Mouse (Mus musculus) hindbrain, embryonic 11.5 days (tissue): ENCODE results near the gene Eif6. TPM values are rescaled to one million over a fixed set of nuclear protein-coding genes. Genes with fewer than 3 reads are reported as not detected.

ENCODE experiments used
- ATAC-seq: fragments of 200-750 bp; cut with Nextera tagmentation; 2 replicates; pipeline ENCODE4 v1.8.0; 2017; ENCODE audit warnings: mild to moderate bottlenecking, moderate TSS enrichment, moderate library complexity; ENCODE audit not compliant: low FRiP score
- DNase-seq: peaks from one replicate; pipeline ENCODE4 v3.0.0-alpha.2; 2015; ENCODE audit warnings: low spot score
- H3K27ac ChIP-seq: fragments of 300-500 bp; sonication (generic); 2 replicates; pipeline ENCODE4 v1.5.1; 2014; ENCODE audit warnings: mild to moderate bottlenecking, low read depth, low read length
- H3K27me3 ChIP-seq: fragments of 300-500 bp; sonication (generic); 2 replicates; pipeline ENCODE4 v1.6.1; 2014; ENCODE audit warnings: mild to moderate bottlenecking, low read length, moderate library complexity, mixed read lengths; ENCODE audit not compliant: control insufficient read depth, insufficient read depth
- H3K36me3 ChIP-seq: fragments of 300-500 bp; sonication (generic); 2 replicates; pipeline ENCODE4 v1.6.1; 2014; ENCODE audit warnings: mild to moderate bottlenecking, low read length, moderate library complexity, mixed read lengths; ENCODE audit not compliant: control insufficient read depth, insufficient read depth
- H3K4me1 ChIP-seq: fragments of 300-500 bp; sonication (generic); replicated peaks from 2 replicates; pipeline ENCODE4 v1.6.1; 2014; ENCODE audit warnings: low read length, mixed read lengths; ENCODE audit not compliant: control insufficient read depth, insufficient read depth
- H3K4me2 ChIP-seq: fragments of 300-500 bp; sonication (generic); replicated peaks from 2 replicates; pipeline ENCODE4 v1.6.1; 2014; ENCODE audit warnings: mild to moderate bottlenecking, low read depth, low read length
- H3K4me3 ChIP-seq: fragments of 300-500 bp; sonication (generic); 2 replicates; pipeline ENCODE4 v1.5.1; 2014; ENCODE audit warnings: low read depth, low read length
- H3K9ac ChIP-seq: fragments of 300-500 bp; sonication (generic); 2 replicates; pipeline ENCODE4 v1.6.1; 2014; ENCODE audit warnings: low read depth, low read length
- H3K9me3 ChIP-seq: fragments of 300-500 bp; sonication (generic); 2 replicates; pipeline ENCODE4 v1.6.1; 2016; ENCODE audit warnings: low read length; ENCODE audit not compliant: control insufficient read depth
- WGBS: fragments of 180-500 bp; shearing (Covaris S2); extraction: QIAGEN DNeasy Blood & Tissue Kit; methylation state at CpG from one replicate; pipeline ENCODE4 v1.1.7; 2014; 5-methylcytosine and 5-hydroxymethylcytosine counted together
- polyA plus RNA-seq: library from polyadenylated mRNA; unstranded; fragments of >200 nt; fragmentation: Nextera tagmentation; extraction: Ambion mirVana; gene quantifications from 2 replicates; pipeline ENCODE4 v1.2.1, GENCODE M21; 2014

Eif6 gene
- polyA plus RNA-seq, 1 experiment from 2014 or later: 193 TPM

DNA sequence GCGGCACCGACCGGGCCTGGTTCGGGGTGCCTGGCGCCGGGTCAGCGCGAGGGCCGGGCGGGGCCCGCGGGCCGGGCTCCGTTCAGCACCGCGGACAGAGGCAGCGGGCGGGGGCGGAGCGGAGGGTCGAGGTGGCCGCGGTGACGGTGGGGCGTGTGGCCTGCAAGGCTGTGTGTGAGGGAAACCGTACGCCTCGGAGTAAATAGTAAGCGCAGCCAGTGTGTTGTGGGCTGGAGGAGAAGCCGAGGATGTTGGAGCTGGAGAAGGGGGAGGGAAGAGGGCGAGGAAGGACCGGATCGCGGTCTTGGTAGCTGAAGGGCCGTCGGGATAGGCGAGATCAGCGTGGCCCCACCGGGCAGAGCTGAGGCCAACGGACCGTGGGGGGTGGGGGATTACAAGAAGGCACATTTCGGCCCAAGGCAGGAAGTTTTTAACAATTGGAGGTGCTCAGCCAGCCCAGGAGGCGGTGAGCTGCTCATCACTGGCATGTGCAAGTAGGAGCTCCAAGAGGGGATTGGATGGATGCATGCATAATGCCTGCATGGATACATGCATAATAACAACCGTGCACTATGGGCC lies 51.0 kb downstream of the Eif6 start:
- Histone ChIP-seq H3K36me3 (no peaks in the 10 kb centered on the region), H3K4me2 (peak overlapping the region; percentile 86), H3K4me3 (peak overlapping the region; percentile 53), H3K9me3 (no peaks in the 10 kb centered on the region), H3K9ac (peak overlapping the region; percentile 74), H3K27ac (peak overlapping the region; percentile 67), H3K27me3 (peaks cover 14% of the 10 kb centered on the region), H3K4me1 (0 out of 2 replicates have a peak, but pooled peaks cover 2% of the 10 kb centered on the region)
- peak; percentile 77 for ATAC-seq
- WGBS: 2% methylated on average over 44 of the region's 44 CpGs
- DNase-seq: peak; percentile 79

GRCm38 (mm10) chr2:155774927-155775684 lies 51.6 kb downstream of the Eif6 start, which contains the start of gene Mmp24:
Gene Mmp24 (plus strand): TSS chr2:155775342.
- peak within 1 kb of the TSS; percentile 86 for H3K4me2 ChIP-seq
- H3K36me3 ChIP-seq: no peaks in the 10 kb centered on the region
- ATAC-seq (no peak), DNase-seq (peak; percentile 29)
- H3K4me3 ChIP-seq: peak within 1 kb of the TSS; percentile 53
- H3K4me1 ChIP-seq: 0 out of 2 replicates have a peak, but pooled peaks cover 2% of the 10 kb centered on the region
- WGBS: 2% methylated on average over 51 of the region's 100 CpGs
- H3K9me3 ChIP-seq: no peaks in the 10 kb centered on the region
- peak within 1 kb of the TSS; percentile 67 for H3K27ac ChIP-seq
- peaks cover 14% of the 10 kb centered on the region for H3K27me3 ChIP-seq
- H3K9ac ChIP-seq: peak within 1 kb of the TSS; percentile 74

- H3K4me3 ChIP-seq: peak overlapping the region; percentile 53; the same call in 1 of the 2 replicates
- H3K4me1 ChIP-seq: 0 out of 2 replicates have a peak, but pooled peaks cover 2% of the 10 kb centered on the region
- no peak overlapping the region for H3K9ac ChIP-seq
- H3K27me3 ChIP-seq: peaks cover 14% of the 10 kb centered on the region
- ATAC-seq: no peak
- no peaks in the 10 kb centered on the region for H3K9me3 ChIP-seq
- H3K36me3 ChIP-seq: no peaks in the 10 kb centered on the region
- H3K4me2 ChIP-seq: peak overlapping the region; percentile 86
- no peak for DNase-seq
- 65% methylated on average over 11 of the region's 11 CpGs for WGBS
- no peak overlapping the region for H3K27ac ChIP-seq
Observed at GRCm38 (mm10) chr2:155774261-155774926, 52.3 kb downstream of the Eif6 start.

DNA sequence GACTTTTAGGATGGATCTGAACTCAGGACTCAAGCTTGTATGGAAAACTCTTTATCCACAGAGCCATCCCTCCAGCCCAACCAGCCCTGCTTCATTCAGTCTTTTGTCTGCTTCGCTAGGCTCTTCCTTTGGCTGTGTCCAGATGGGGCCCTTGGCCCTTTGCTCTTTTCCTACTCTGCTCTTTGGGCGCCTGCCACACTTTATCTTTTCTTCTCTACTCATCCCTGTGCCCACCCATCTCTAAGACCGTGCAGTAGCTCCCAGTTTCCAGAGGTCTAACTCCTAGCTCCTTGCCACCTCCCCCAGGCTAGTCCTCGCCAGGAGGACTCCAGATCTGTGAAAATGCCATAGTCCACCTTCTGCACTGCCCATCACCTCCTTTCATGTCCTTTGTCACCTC lies 53.1 kb downstream of the Eif6 start:
- Histone ChIP-seq H3K27me3 (peaks cover 14% of the 10 kb centered on the region), H3K9ac (no peak overlapping the region), H3K9me3 (no peaks in the 10 kb centered on the region), H3K4me3 (no peak overlapping the region), H3K4me1 (0 out of 2 replicates have a peak, but pooled peaks cover 2% of the 10 kb centered on the region), H3K36me3 (no peaks in the 10 kb centered on the region), H3K4me2 (no peak overlapping the region), H3K27ac (no peak overlapping the region)
- WGBS: 71% methylated on average over 4 of the region's 4 CpGs
- DNase-seq: no peak
- ATAC-seq: no peak

Other genes starting within 250 kb of the Eif6 start
- 14.7 and 15.9 TPM in 2 replicates for gene Gss, start 234.1 kb downstream of the Eif6 start, polyA plus RNA-seq
- gene Myh7b, start 215.7 kb downstream of the Eif6 start, polyA plus RNA-seq: 0.46 and 0.52 TPM in 2 replicates
- 154 and 157 TPM in 2 replicates for gene Trpc4ap, start 134.5 kb downstream of the Eif6 start, polyA plus RNA-seq
- gene Edem2, start 97.5 kb downstream of the Eif6 start, polyA plus RNA-seq: 36.0 and 37.4 TPM in 2 replicates
- gene Gm17581, start 91.1 kb downstream of the Eif6 start, polyA plus RNA-seq: not detected in 2 replicates
- gene Procr, start 75.8 kb downstream of the Eif6 start, polyA plus RNA-seq: 2.5 and 3.1 TPM in 2 replicates
- 3.2 and 3.4 TPM in 2 replicates for gene Mmp24, start 51.6 kb downstream of the Eif6 start, polyA plus RNA-seq
- 9.6 and 9.7 TPM in 2 replicates for gene BC029722, start 7.5 kb downstream of the Eif6 start, polyA plus RNA-seq
- 0.19 and 0.20 TPM in 2 replicates for gene Fam83c, start 7.9 kb upstream of the Eif6 start, polyA plus RNA-seq
- gene Uqcc1, start 103.4 kb upstream of the Eif6 start, polyA plus RNA-seq: 69.6 and 80.8 TPM in 2 replicates
- gene Gm15557, start 113.8 kb upstream of the Eif6 start, polyA plus RNA-seq: not detected in 2 replicates
- 1.3 and 1.4 TPM in 2 replicates for gene Gdf5, start 118.4 kb upstream of the Eif6 start, polyA plus RNA-seq
- gene Cep250, start 129.5 kb upstream of the Eif6 start, polyA plus RNA-seq: 14.9 and 23.3 TPM in 2 replicates
- gene 6430550D23Rik, start 181.1 kb upstream of the Eif6 start, polyA plus RNA-seq: 1.4 and 2.5 TPM in 2 replicates
- 238 and 243 TPM in 2 replicates for gene Ergic3, start 181.1 kb upstream of the Eif6 start, polyA plus RNA-seq
- gene Fer1l4, start 226.0 kb upstream of the Eif6 start, polyA plus RNA-seq: not detected in 2 replicates
- 3.9 and 4.8 TPM in 2 replicates for gene Spag4, start 238.2 kb upstream of the Eif6 start, polyA plus RNA-seq